Mouse (Mus musculus): ENCODE results near the gene Abca6. TPM values are rescaled to one million over a fixed set of nuclear protein-coding genes. Genes with fewer than 3 reads are reported as not detected.

The Abca6 gene
- total and polyA plus RNA-seq, 3 experiments = 0.25 to 0.81 (median 0.68) TPM

DNA sequence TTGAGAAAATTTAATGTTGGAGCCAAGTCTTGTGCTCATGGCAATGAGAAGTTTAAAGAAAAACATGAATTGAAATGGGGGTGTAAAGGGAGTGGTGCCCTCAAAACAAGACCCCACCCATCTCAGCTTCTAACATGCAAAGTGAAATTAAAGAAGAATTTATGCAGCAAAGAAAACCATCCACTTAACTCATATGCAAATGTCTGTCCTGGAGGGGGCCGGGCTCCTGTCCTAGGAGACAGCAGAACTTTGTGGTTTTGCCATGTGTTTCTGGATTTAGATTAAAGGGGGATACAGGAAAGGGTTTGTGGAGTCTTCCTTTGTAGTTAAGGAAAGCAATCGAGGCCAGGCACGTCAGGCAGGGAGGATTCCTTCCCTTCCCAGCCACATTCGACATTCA lies 6.3 kb upstream of the Abca6 start (continued):
- TF ChIP-seq RAD21 (IDR thresholded peaks at IDR 0.05; ENCODE audit: low read depth, low read length) = no peak
- TF ChIP-seq MYC (IDR thresholded peaks at IDR 0.05; ENCODE audit: low read depth, low read length) = no peak
- no peak for TF ChIP-seq ZNF384 (IDR thresholded peaks at IDR 0.05; ENCODE audit: low read depth, low read length)
- TF ChIP-seq NRF1 (IDR thresholded peaks at IDR 0.05; ENCODE audit: low read depth, low read length) = no peak

DNA sequence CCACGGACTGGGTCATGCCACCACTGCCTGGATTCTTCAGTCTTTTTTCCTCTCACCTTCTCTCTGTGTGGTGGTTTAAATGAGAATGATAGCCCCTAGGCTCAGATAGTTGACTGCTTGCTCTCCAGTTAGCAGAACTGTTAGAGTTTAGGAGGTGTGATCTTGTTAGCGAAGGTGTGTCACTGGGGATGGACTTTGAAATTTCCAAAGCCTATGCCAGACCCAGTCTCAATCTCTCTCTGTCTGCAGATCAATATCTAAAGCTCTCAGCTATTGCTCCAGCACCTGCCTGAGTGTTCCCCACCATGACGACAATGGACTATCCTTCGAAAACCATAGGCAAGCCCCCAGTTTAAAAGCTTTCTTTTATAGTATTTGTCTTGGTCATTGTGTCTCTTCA lies 5.5 kb upstream of the Abca6 start:
- 0 out of 4 replicates have a peak, but pooled peaks cover 0 to 2% of the 10 kb centered on the region in 2 experiments for H3K4me1 ChIP-seq (ENCODE audit: control insufficient read depth in 1 of 2, insufficient read depth in 2 of 2)
- no peak overlapping the region for H3K4me3 ChIP-seq (replicated peaks in 1 of 3; ENCODE audit: low read depth in 2 of 3, low read length in 2 of 3, poor library complexity in 1 of 3)
- no peaks in the 10 kb centered on the region for H3K27me3 ChIP-seq (replicated peaks)
- no peaks in the 10 kb centered on the region for H3K36me3 ChIP-seq (replicated peaks in 1 of 2; ENCODE audit: control insufficient read depth in 1 of 2, insufficient read depth in 1 of 2, low read length in 1 of 2)
- no peak overlapping the region for H3K27ac ChIP-seq (ENCODE audit: insufficient read depth, low read depth)
- in situ Hi-C loops (cut with MboI; ENCODE audit: low pct_ligation_motif_present, low pct_unique_long_range_greater_than_20kb, low sequenced_read_pairs) = loop anchor here (25.0 kb wide), 1 partner anchor 570 kb away; no protein-coding TSS in a partner anchor
- no peak overlapping the region for H3K9ac ChIP-seq (ENCODE audit: insufficient read depth, low read depth)
- H3K9me3 ChIP-seq (replicated peaks; ENCODE audit: low read length) = peaks cover 5% of the 10 kb centered on the region
- H3K4me2 ChIP-seq (ENCODE audit: insufficient read depth, low read depth, poor library complexity, severe bottlenecking) = no peak overlapping the region
- no peaks in the 10 kb centered on the region for H3K79me2 ChIP-seq (replicated peaks; ENCODE audit: control insufficient read depth, extremely low read depth, insufficient read depth, poor library complexity, severe bottlenecking)
- TF ChIP-seq USF2 (conservative IDR thresholded peaks at IDR 0.05; ENCODE audit: low read depth, low read length) (no peak), SMC3 (IDR thresholded peaks at IDR 0.05; ENCODE audit: low read depth, low read length) (no peak), ZKSCAN1 (IDR thresholded peaks at IDR 0.05; ENCODE audit: borderline replicate concordance, low read depth, low read length) (no peak), TBP (conservative IDR thresholded peaks at IDR 0.05; ENCODE audit: low read depth, low read length) (no peak), MXI1 (IDR thresholded peaks at IDR 0.05; ENCODE audit: low read depth, low read length) (no peak), ETS1 (conservative IDR thresholded peaks at IDR 0.05; ENCODE audit: low read depth, low read length) (no peak), ZMIZ1 (IDR thresholded peaks at IDR 0.05; ENCODE audit: low read depth, low read length) (no peak), BHLHE40 (IDR thresholded peaks at IDR 0.05; ENCODE audit: low read depth, low read length) (no peak)
- DNase-seq (ENCODE audit: extremely low read depth) = no peak
- dilution Hi-C loops (cut with MboI; ENCODE audit: extremely low pct_ligation_motif_present, extremely low pct_unique_long_range_greater_than_20kb, low sequenced_read_pairs) = no loop called here

DNA sequence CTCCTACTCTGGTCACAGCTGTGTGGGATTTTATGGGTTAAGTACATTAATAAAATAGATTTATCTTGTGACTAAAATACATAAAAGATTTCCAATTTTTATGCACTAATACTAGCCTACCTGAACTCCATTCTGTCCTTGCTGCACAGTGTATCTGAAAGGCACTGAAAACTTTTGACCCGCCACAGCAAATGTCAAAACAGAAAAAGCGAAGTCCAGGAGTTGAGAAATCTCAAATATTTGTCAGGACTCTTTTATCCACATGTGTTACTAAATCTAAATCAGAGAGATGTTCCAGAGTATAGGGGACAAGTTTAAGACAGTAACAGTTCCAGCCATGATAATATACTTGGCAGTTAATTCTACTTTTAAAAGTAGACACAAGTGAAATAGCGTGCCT lies 680 bp upstream of the Abca6 start:
- DNase-seq (ENCODE audit: extremely low read depth) = no peak
- TF ChIP-seq CHD2 (IDR thresholded peaks at IDR 0.05; ENCODE audit: low read length) = no peak
- no peak for TF ChIP-seq NELFE (IDR thresholded peaks at IDR 0.05; ENCODE audit: low read depth, low read length)
- TF ChIP-seq MAX (IDR thresholded peaks at IDR 0.05; ENCODE audit: low read length) = no peak
- TF ChIP-seq TBP (conservative IDR thresholded peaks at IDR 0.05; ENCODE audit: low read depth, low read length) = no peak
- TF ChIP-seq USF1 (IDR thresholded peaks at IDR 0.05; ENCODE audit: low read depth, low read length) = no peak
- TF ChIP-seq USF2 (conservative IDR thresholded peaks at IDR 0.05; ENCODE audit: low read depth, low read length) = no peak
- TF ChIP-seq IRF4 (IDR thresholded peaks at IDR 0.05; ENCODE audit: low read depth, low read length) = no peak
- no peak for TF ChIP-seq POLR2A (IDR thresholded peaks at IDR 0.05; ENCODE audit: low read depth, low read length)
- TF ChIP-seq MAFK (IDR thresholded peaks at IDR 0.05; ENCODE audit: insufficient replicate concordance, low read length) = no peak
- TF ChIP-seq MEF2A (IDR thresholded peaks at IDR 0.05; ENCODE audit: borderline replicate concordance, low read depth, low read length) = no peak
- TF ChIP-seq CHD1 (IDR thresholded peaks at IDR 0.05; ENCODE audit: low read depth, low read length) = no peak
- no peak for TF ChIP-seq POLR2AphosphoS2 (IDR thresholded peaks at IDR 0.05; ENCODE audit: low read depth, low read length)
- H3K36me3 ChIP-seq (replicated peaks in 1 of 2; ENCODE audit: control insufficient read depth in 1 of 2, insufficient read depth in 1 of 2, low read length in 1 of 2) = no peaks in the 10 kb centered on the region
- no peaks in the 10 kb centered on the region for H3K9me3 ChIP-seq (replicated peaks; ENCODE audit: low read length)
- H3K27ac ChIP-seq (ENCODE audit: insufficient read depth, low read depth) = no peak overlapping the region
- H3K27me3 ChIP-seq (replicated peaks) = no peaks in the 10 kb centered on the region
- H3K4me2 ChIP-seq (ENCODE audit: insufficient read depth, low read depth, poor library complexity, severe bottlenecking) = no peak overlapping the region
- H3K4me1 ChIP-seq (ENCODE audit: control insufficient read depth in 1 of 2, insufficient read depth in 2 of 2) = peaks cover 0 to 6% of the 10 kb centered on the region in 2 experiments; a peak in 1 of 4 replicates
- in situ Hi-C loops (cut with MboI; ENCODE audit: low pct_ligation_motif_present, low pct_unique_long_range_greater_than_20kb, low sequenced_read_pairs) (loop anchor here (25.0 kb wide), 1 partner anchor 565 kb away; no protein-coding TSS in a partner anchor), dilution Hi-C loops (cut with MboI; ENCODE audit: extremely low pct_ligation_motif_present, extremely low pct_unique_long_range_greater_than_20kb, low sequenced_read_pairs) (no loop called here)
- H3K4me3 ChIP-seq (replicated peaks in 1 of 3; ENCODE audit: low read depth in 2 of 3, low read length in 2 of 3, poor library complexity in 1 of 3) = no peak overlapping the region
- H3K9ac ChIP-seq (ENCODE audit: insufficient read depth, low read depth) = no peak overlapping the region
- no peaks in the 10 kb centered on the region for H3K79me2 ChIP-seq (replicated peaks; ENCODE audit: control insufficient read depth, extremely low read depth, insufficient read depth, poor library complexity, severe bottlenecking)
